Mouse (Mus musculus) liver, postnatal 0 days (tissue): ENCODE measurements at regions not wholly inside any gene's neighbourhood (a gene's known extent, or its start where the extent isn't known, plus 50 kb on each side); places are given as distances from the start of the nearest gene placed in this dataset.

Experiments used
- CTCF ChIP-seq: sonication (generic); IDR thresholded peaks from 2 replicates; pipeline ENCODE4 v1.5.1; 2016; ENCODE audit warnings: antibody characterized with exemption, low read depth
- EP300 ChIP-seq: IDR thresholded peaks from 2 replicates; pipeline ENCODE4 v1.6.1; 2016; ENCODE audit warnings: antibody characterized with exemption, low read depth, mild to moderate bottlenecking

DNA sequence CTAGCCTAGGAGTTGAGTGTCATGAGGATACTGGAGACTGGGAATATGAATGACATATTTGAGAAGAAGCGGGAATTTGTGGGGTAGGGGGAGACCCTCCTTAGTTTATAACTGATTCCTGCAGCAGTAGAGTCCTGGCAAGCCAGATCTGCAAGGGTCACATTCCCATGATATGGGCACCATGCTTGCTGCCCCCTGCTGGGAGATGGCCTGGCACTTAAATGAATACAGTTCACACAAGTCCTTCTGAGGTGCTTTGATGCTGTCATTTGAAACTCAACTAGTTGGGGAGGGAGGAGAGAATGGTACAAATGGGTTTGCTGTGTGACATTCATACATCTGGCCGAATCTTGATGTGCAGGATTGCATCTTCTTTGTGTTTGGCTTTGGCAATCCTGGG lies 556.4 kb downstream of the Ebf1 start:
- TF ChIP-seq CTCF (peak; percentile 45), EP300 (no peak)
